Mouse (Mus musculus): ENCODE measurements around the gene Akp3. TPM values are rescaled to one million over a fixed set of nuclear protein-coding genes. Genes with fewer than 3 reads are reported as not detected.

Akp3 gene
- not detected in 2 replicates for total RNA-seq (2017)

DNA sequence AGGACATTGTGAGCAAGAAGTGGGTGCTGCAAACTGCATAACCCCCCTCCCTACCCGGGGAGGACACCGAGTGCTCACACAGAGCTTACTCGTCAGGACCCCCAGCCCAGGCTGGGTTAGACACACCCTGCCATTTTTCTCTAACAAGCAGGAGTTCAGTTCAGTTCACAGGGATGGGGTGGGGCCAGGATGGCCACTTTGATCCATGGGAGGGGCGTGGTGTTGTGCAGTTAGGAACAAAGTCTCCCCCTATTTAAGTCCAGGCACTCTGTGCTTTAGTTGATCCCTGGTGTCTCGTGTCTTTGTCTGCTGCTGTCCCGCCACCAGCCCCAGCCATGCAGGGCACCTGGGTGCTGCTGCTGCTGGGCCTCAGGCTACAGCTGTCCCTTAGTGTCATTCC, at the start of gene Akp3:
Gene Akp3 (plus strand): TSS at position 301 of the 400 bp plus-strand sequence.
- no peak for ATAC-seq (replicated peaks in 1 of 2; ENCODE audit: insufficient read depth in 1 of 2, low FRiP score in 2 of 2, low TSS enrichment in 1 of 2, low read depth in 1 of 2, poor library complexity in 2 of 2, severe bottlenecking in 2 of 2)

DNA sequence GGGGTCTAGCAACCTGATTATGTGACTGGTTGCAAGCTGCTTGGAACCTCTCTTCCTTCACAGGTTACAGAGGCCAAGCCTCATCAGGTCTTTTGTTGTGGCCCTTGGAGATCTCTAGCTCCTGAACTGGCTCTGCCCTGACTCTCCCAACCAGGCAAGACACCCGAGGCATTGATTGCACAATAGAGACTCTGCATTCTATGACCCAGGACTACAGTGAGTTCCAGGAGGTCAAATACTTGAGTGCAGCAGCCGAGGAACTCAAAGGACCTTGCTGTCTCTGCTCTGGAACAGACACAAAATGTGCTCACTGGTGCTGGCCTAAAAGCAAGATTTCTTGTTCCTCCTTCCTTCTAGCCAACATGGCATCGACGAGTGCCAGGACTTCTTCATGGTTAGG, 38.6 kb upstream of the Akp3 start:
- no peak for ATAC-seq (replicated peaks in 1 of 2; ENCODE audit: insufficient read depth in 1 of 2, low FRiP score in 2 of 2, low TSS enrichment in 1 of 2, low read depth in 1 of 2, poor library complexity in 2 of 2, severe bottlenecking in 2 of 2)

DNA sequence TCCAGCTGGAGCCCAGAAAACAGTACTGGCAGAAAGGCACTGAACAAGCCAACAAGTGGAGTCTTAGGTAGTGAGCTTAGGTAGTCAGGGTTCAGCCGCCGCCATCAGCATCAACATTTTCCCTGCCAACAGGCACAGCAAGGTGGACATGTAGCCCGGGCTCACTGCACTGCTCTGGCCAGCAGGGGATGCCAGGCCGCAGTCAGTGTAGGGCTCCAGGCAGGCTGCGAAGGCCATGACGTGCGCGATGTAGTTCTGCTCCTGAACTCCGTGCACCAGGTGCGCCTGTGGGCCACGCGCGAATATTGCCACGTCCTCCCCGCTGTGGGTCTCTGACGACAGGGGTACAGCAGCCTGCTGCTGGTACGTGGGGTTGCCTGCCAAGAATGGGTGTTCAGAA, 37.8 kb upstream of the Akp3 start:
- 0 out of 4 replicates have a peak, but pooled peaks of 1 of the 2 experiments have one; percentile 17 for ATAC-seq (replicated peaks in 1 of 2; ENCODE audit: insufficient read depth in 1 of 2, low FRiP score in 2 of 2, low TSS enrichment in 1 of 2, low read depth in 1 of 2, poor library complexity in 2 of 2, severe bottlenecking in 2 of 2)

DNA sequence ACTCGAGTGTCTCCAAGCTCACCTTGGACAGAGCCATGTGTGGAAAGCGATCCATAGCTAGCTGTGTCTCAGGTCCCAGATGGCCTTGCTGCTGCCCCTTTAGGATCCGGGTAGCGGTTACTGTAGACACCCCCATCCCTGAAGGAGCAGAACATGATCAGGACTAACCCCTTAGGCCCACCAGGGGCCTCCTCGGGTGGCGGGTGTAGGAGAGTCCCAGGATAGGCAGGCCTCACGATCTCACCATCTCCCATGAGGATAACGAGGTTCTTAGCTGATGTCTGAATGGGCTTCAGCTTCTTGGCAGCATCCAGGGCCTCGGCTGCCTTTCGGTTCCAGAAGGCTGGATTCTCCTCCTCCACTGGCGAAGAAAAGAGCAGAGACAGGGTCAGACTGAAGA, 35.5 kb upstream of the Akp3 start:
- ATAC-seq (replicated peaks in 1 of 2; ENCODE audit: insufficient read depth in 1 of 2, low FRiP score in 2 of 2, low TSS enrichment in 1 of 2, low read depth in 1 of 2, poor library complexity in 2 of 2, severe bottlenecking in 2 of 2): no peak

DNA sequence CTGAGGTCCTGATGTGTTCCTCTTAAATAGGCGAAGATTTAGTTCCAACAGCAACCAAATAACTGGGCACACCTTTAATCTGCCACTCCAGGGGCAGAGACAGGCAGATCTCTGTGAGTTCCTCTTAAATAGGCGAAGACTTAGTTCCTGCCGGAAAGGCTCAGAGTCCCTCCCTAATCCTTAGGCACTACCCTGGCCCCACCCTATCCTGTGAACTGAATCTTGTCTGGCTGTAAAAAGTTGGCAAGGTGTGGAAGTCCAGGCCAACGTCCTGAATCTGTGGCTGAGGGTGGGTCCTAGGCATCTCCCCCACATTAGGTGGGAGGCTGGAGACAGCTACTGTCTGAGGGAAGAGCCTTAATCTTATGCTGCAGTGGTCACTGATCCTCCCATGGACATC, 34.9 kb upstream of the Akp3 start, which contains the start of gene Alppl2:
Gene Alppl2 (minus strand): TSS at position 101 of the 400 bp plus-strand sequence.
- no peak for ATAC-seq (replicated peaks in 1 of 2; ENCODE audit: insufficient read depth in 1 of 2, low FRiP score in 2 of 2, low TSS enrichment in 1 of 2, low read depth in 1 of 2, poor library complexity in 2 of 2, severe bottlenecking in 2 of 2)

DNA sequence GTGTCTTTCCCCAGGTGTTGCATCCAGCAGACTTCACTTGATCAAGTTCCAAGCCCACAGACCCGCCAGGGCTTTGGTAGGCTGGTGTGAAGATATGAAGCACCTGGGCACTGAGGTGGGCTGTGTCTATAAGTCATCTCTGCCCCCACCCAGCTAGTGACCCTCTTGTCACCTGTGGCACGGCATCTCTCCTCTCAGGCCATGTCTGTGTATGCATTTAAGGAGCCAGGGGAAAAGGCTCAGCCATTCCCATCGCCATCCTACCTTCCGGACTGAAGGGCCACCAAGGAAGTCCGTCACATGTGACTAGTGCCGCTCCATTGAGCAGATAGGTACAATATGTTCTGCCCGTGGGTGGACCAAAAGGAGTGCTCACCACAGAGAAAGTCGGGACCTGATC, 29.1 kb upstream of the Akp3 start:
- ATAC-seq (replicated peaks in 1 of 2; ENCODE audit: insufficient read depth in 1 of 2, low FRiP score in 2 of 2, low TSS enrichment in 1 of 2, low read depth in 1 of 2, poor library complexity in 2 of 2, severe bottlenecking in 2 of 2): no peak

DNA sequence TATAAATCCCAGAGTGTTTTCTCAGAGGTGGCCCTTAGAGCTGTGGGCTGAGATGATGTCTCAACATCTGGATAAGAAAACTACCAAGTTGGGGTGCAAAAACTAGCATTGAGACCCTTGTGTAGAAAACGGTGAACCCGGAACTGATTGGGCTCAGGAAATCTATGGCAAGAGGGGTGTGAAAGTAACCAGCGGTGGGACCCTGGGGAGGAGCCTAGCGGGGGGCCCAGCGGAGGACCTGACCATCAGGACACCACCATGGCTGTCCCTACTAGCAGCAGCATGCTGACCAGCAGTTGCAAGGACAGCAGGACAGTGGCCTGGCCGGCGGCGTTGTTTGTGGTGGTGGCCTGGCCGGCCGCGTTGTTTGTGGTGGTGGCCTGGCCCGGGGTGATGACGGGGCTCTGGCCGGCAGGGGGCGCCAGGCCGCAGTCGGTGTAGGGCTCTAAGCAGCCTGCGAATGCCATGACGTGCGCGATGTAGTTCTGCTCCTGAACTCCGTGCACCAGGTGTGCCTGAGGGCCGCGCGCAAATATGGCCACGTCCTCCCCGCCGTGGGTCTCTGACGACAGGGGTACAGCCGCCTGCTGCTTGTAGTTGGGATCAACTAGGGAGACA, 26.3 kb upstream of the Akp3 start:
- ATAC-seq (replicated peaks in 1 of 2; ENCODE audit: insufficient read depth in 1 of 2, low FRiP score in 2 of 2, low TSS enrichment in 1 of 2, low read depth in 1 of 2, poor library complexity in 2 of 2, severe bottlenecking in 2 of 2): peak; percentile 71 to 73

DNA sequence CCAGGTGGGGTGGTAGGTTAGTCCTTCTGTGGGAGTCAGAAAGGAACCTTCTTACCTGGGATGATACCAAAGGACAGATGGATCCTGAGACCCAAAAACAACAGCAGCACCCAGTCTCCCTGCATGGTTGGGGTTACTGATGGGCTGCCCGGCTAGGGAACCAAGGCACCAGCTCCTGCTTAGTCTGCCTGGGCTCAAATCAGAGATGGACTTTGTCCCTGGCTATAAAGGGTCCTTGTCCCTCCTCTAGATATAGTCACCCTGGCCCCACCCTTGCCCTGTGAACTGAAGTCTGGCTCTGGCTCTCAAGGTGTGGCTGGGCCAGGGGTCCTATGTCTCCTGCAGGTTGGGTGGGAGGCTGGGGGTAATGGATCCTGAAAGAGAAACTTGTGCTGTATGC, 23.4 kb upstream of the Akp3 start, which contains the start of gene Alpi:
Gene Alpi (minus strand): TSS at position 196 of the 400 bp plus-strand sequence.
- ATAC-seq (replicated peaks in 1 of 2; ENCODE audit: insufficient read depth in 1 of 2, low FRiP score in 2 of 2, low TSS enrichment in 1 of 2, low read depth in 1 of 2, poor library complexity in 2 of 2, severe bottlenecking in 2 of 2): no peak

DNA sequence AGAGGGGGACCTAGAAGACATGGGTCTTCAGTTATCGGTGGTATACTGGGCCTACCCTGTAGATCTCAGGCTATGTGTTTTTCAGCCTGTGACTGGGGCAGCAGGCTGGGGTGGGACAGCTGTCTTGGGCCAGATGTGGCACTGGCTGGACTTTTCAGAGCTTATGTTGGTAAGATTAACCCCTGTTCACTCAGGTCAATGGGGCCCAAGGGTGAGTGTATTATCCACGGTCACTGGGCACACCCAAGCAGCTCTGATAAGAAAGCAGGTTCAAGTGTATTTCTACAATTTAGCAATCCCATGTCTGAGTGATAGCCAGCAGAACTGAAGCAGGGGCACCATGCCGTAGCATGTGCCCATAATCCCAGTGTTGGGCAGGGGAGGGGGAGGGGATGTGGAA, 22.7 kb upstream of the Akp3 start:
- no peak for ATAC-seq (replicated peaks in 1 of 2; ENCODE audit: insufficient read depth in 1 of 2, low FRiP score in 2 of 2, low TSS enrichment in 1 of 2, low read depth in 1 of 2, poor library complexity in 2 of 2, severe bottlenecking in 2 of 2)

DNA sequence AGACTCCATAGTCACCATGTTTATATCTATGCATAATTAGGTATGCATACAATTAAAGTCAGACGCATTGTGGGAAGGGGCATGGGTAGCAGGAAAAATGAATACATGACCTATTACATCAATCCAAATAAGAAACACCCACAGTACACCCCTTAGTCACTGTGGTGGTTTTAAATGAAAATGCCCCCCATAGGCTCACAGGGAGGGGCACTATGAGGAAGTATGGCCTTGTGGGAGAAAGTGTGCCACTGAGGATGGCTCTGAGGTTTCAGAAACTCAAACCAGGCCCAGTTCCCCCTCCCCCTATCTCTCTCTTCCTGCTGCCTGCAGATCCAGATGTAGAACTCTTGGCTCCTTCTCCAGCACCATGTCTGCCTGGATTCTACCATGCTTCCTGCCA, 20.8 kb upstream of the Akp3 start:
- ATAC-seq (replicated peaks in 1 of 2; ENCODE audit: insufficient read depth in 1 of 2, low FRiP score in 2 of 2, low TSS enrichment in 1 of 2, low read depth in 1 of 2, poor library complexity in 2 of 2, severe bottlenecking in 2 of 2): no peak

DNA sequence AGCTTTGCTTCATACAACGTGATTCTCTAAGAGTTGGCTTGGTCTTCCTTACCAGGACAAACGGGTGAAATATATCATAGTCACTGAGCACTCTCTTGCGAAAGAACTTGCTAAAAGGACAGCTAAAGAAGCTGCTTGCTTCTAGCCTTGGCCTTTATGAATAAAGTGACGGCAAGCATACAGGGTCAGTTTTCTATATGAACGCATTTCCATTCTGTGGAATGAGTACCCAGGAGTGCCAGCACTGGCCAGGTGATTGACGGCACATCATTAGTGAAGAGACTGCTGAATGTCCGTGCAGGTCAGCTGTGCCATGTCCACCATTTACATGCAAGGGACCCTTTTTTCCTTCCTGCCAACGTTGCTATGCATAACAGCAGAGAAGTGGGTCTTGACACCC, 18.2 kb upstream of the Akp3 start:
- ATAC-seq (replicated peaks in 1 of 2; ENCODE audit: insufficient read depth in 1 of 2, low FRiP score in 2 of 2, low TSS enrichment in 1 of 2, low read depth in 1 of 2, poor library complexity in 2 of 2, severe bottlenecking in 2 of 2): no peak

DNA sequence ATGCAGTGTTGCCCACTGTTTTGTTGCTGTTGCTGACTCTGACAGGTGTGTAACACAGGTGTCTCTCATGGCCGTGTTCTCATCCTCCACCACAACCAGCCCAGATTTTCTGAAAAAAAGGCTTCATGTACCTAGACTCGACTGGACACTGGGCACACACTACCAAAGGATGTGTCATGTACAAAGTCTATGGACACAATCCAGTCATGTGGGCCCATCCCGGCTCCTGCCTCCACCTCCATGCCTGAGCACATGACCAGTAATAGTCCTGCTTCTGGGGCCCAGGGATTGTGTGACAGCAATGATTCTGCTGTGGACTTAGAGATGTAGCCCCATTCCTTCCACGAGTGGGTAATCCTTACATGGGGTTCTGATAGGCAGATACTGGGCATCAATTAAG, 16.2 kb upstream of the Akp3 start:
- no peak for ATAC-seq (replicated peaks in 1 of 2; ENCODE audit: insufficient read depth in 1 of 2, low FRiP score in 2 of 2, low TSS enrichment in 1 of 2, low read depth in 1 of 2, poor library complexity in 2 of 2, severe bottlenecking in 2 of 2)

DNA sequence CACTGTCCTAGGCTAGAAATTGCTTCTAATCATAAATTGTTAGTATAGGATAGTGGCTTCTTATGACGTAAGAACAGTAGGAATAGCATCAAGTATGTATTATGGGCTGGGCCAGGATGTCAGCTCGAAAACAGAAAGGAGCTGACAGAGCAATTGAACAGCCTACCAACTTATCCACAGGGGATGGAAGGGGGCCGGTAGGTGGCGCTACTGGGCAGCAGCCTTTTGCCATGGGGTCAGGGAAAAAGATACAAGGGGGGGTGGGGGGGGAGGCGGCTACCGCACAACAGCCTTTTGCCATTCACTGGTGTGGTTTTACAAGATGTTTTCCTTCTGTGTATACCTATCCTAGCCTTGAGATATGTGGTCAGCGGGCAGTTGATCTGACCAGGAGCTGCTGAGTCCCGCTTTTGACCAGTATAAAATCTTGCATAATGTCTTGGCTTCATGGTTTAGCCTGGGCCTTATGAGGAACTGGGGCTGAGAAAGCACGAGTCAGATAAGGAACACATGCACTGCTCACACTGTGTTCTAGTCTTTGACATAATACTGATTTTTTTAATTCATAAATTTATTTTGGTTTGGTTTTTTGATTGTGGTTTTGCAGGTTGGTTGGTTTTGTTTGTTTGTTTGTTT, 12.9 kb upstream of the Akp3 start:
- no peak for ATAC-seq (replicated peaks in 1 of 2; ENCODE audit: insufficient read depth in 1 of 2, low FRiP score in 2 of 2, low TSS enrichment in 1 of 2, low read depth in 1 of 2, poor library complexity in 2 of 2, severe bottlenecking in 2 of 2)

DNA sequence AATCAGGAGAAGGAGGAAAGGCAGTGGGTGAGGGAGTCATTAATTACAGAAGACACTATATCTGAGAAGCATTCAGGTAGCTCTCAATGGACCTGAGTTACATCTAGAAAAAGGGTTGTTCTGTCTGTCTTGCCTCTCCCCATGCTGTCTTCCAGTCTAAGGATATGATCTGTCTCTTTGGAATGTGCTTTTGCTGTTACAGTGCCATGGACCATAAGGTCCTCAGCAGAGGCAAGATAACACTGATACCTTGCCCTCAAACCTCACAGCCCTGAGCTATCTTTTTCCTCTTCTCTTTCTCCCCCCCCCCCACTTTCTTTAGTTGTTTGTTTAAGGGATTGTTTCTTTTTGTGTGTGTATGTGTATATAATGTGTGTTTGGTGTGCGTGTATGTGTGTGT, 10.0 kb upstream of the Akp3 start:
- ATAC-seq (replicated peaks in 1 of 2; ENCODE audit: insufficient read depth in 1 of 2, low FRiP score in 2 of 2, low TSS enrichment in 1 of 2, low read depth in 1 of 2, poor library complexity in 2 of 2, severe bottlenecking in 2 of 2): no peak

DNA sequence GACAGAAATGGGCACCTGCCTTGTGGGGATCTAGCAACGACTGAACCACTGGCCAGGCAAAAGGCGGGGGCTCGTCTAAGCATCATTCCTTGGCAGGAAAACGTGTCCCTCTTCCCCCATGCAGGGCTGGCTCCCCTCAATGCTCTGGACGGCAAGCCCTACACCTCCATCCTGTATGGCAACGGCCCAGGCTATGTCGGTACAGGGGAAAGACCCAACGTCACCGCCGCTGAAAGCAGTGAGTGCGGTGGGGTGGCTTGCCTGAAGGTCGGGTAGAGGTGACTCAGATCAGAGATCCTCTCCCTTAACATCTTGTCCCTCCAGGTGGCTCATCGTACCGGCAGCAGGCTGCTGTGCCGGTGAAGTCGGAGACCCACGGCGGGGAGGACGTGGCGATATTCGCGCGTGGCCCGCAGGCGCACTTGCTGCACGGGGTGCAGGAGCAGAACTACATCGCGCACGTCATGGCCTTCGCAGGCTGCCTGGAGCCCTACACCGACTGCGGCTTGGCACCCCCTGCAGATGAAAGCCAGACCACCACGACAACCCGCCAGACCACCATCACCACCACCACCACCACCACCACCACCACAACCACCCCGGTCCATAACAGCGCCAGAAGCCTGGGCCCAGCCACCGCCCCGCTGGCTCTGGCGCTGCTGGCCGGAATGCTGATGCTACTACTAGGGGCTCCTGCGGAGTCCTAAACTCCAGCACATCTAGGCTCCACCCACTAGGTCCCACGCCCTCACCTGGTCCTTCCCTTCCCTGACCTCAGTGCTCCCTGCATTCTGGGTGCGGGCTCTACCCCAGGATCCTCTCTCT, 2.6 kb downstream of the Akp3 start:
- ATAC-seq (replicated peaks in 1 of 2; ENCODE audit: insufficient read depth in 1 of 2, low FRiP score in 2 of 2, low TSS enrichment in 1 of 2, low read depth in 1 of 2, poor library complexity in 2 of 2, severe bottlenecking in 2 of 2): peak; percentile 27 to 43; a peak in 2 of 4 replicates

DNA sequence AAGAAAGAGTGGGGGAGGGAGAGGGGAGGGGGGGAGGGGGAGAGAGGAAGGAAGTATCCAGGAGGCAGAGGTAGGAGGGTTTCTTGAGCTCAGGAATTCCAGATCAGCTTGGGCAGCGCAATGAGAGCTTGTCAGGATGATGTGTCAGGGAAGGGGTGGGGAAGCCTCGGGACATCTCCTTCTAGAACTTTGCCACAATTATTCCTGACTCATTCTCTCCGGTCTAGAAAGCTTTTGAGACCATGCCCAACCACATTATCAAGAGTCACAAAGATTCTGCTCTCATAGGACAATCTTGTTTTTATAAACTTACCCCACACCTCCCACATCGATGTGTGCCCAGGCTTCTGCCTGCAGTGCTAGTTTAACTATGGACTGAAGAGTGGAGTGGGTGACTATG, 7.0 kb downstream of the Akp3 start:
- no peak for ATAC-seq (replicated peaks in 1 of 2; ENCODE audit: insufficient read depth in 1 of 2, low FRiP score in 2 of 2, low TSS enrichment in 1 of 2, low read depth in 1 of 2, poor library complexity in 2 of 2, severe bottlenecking in 2 of 2)

DNA sequence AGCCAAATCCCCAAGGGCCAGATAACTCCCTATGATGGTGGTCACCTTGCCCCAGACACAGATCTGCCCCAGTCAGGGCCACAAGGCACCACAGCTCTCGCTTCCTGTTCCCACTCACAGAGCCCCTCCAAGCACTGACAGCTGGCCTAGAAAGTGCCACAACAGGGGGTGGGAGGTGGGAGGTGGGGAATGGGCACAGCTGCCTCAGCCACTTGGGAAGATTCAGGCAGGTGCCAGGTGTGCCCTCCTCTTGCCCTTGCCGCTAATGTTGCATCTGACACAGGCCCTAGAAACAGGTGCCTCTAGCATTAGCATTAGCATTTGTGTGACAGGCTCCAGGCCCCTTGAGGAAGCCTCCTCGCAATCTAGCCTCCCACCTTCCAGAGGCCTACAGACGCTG, 16.8 kb downstream of the Akp3 start:
- no peak for ATAC-seq (replicated peaks in 1 of 2; ENCODE audit: insufficient read depth in 1 of 2, low FRiP score in 2 of 2, low TSS enrichment in 1 of 2, low read depth in 1 of 2, poor library complexity in 2 of 2, severe bottlenecking in 2 of 2)

DNA sequence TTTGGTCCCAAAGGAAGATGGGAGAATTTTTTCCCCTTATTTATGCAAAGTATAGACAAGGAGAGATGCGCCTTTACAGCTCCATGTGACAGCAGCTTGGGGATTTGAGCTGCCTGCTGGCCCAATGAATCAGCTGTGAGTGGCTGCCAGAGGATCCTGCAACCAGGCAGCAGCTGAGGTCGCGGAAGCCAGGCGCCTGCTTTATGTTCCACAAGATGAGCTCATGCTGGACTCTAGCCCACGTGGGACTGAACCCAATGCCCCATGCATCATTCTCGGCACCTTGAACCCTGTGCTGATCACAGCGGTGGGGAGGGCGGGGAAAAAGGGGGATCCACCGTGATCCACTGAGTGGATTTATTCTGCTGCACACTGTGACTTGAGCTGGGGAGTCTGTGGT, 17.7 kb downstream of the Akp3 start:
- no peak for ATAC-seq (replicated peaks in 1 of 2; ENCODE audit: insufficient read depth in 1 of 2, low FRiP score in 2 of 2, low TSS enrichment in 1 of 2, low read depth in 1 of 2, poor library complexity in 2 of 2, severe bottlenecking in 2 of 2)

All from hematopoietic stem cell, adult 5-6 weeks (primary cell).